Mouse (Mus musculus): ENCODE results near the gene Kcnk10. TPM values are rescaled to one million over a fixed set of nuclear protein-coding genes. Genes with fewer than 3 reads are reported as not detected.
A peak's percentile ranks its signal among the peaks of the same experiment; 100 is the strongest.

Gene Kcnk10
- polyA plus RNA-seq, 1 experiment from 2014 or later, result 53.6 TPM

GRCm38 (mm10) chr12:98606595-98607290 is 28.6 kb upstream of the Kcnk10 start:
- Histone ChIP-seq H3K27ac (replicated peaks; ENCODE audit: low read depth, low read length) (no peak overlapping the region), H3K36me3 (ENCODE audit: control insufficient read depth, insufficient read depth, low read length) (no peaks in the 10 kb centered on the region), H3K9me3 (ENCODE audit: control insufficient read depth, low read length) (no peaks in the 10 kb centered on the region), H3K27me3 (ENCODE audit: control insufficient read depth, insufficient read depth, low read length) (no peaks in the 10 kb centered on the region), H3K9ac (replicated peaks; ENCODE audit: low read length) (no peak overlapping the region), H3K4me2 (ENCODE audit: low read length) (no peak overlapping the region), H3K4me3 (replicated peaks; ENCODE audit: low read depth, low read length) (no peak overlapping the region), H3K4me1 (ENCODE audit: control insufficient read depth, insufficient read depth, low read length) (no peaks in the 10 kb centered on the region)
- WGBS, result 67% methylated on average over 5 of the region's 5 CpGs
- no peak for DNase-seq
- no peak for ATAC-seq (ENCODE audit: low FRiP score, low TSS enrichment)

- Histone ChIP-seq H3K9ac (replicated peaks; ENCODE audit: low read length) (no peak overlapping the region), H3K4me2 (ENCODE audit: low read length) (no peak overlapping the region), H3K27ac (replicated peaks; ENCODE audit: low read depth, low read length) (no peak overlapping the region), H3K36me3 (ENCODE audit: control insufficient read depth, insufficient read depth, low read length) (no peaks in the 10 kb centered on the region), H3K27me3 (ENCODE audit: control insufficient read depth, insufficient read depth, low read length) (no peaks in the 10 kb centered on the region), H3K4me3 (replicated peaks; ENCODE audit: low read depth, low read length) (no peak overlapping the region), H3K4me1 (ENCODE audit: control insufficient read depth, insufficient read depth, low read length) (no peaks in the 10 kb centered on the region), H3K9me3 (ENCODE audit: control insufficient read depth, low read length) (no peaks in the 10 kb centered on the region)
- ATAC-seq (ENCODE audit: low FRiP score, low TSS enrichment), result no peak
- DNase-seq, result no peak
- 90% methylated on average over 1 of the region's 1 CpGs for WGBS
Observed at GRCm38 (mm10) chr12:98605264-98605663, 27.2 kb upstream of the Kcnk10 start.

- Histone ChIP-seq H3K27ac (replicated peaks; ENCODE audit: low read depth, low read length) (no peak overlapping the region), H3K4me1 (ENCODE audit: control insufficient read depth, insufficient read depth, low read length) (no peaks in the 10 kb centered on the region), H3K9me3 (ENCODE audit: control insufficient read depth, low read length) (peaks cover 7% of the 10 kb centered on the region; the same call in 1 of the 2 replicates), H3K27me3 (ENCODE audit: control insufficient read depth, insufficient read depth, low read length) (no peaks in the 10 kb centered on the region), H3K4me3 (replicated peaks; ENCODE audit: low read depth, low read length) (no peak overlapping the region), H3K4me2 (ENCODE audit: low read length) (no peak overlapping the region), H3K9ac (replicated peaks; ENCODE audit: low read length) (no peak overlapping the region), H3K36me3 (ENCODE audit: control insufficient read depth, insufficient read depth, low read length) (no peaks in the 10 kb centered on the region)
- 33% methylated on average over 6 of the region's 6 CpGs for WGBS
- DNase-seq (peak; percentile 61), ATAC-seq (ENCODE audit: low FRiP score, low TSS enrichment) (no peak)
Observed at GRCm38 (mm10) chr12:98602114-98602513, 24.0 kb upstream of the Kcnk10 start.

GRCm38 (mm10) chr12:98600861-98601260 is 22.8 kb upstream of the Kcnk10 start:
- Histone ChIP-seq H3K27me3 (ENCODE audit: control insufficient read depth, insufficient read depth, low read length) (no peaks in the 10 kb centered on the region), H3K27ac (replicated peaks; ENCODE audit: low read depth, low read length) (no peak overlapping the region), H3K4me2 (ENCODE audit: low read length) (no peak overlapping the region), H3K36me3 (ENCODE audit: control insufficient read depth, insufficient read depth, low read length) (no peaks in the 10 kb centered on the region), H3K9ac (replicated peaks; ENCODE audit: low read length) (no peak overlapping the region), H3K4me3 (replicated peaks; ENCODE audit: low read depth, low read length) (no peak overlapping the region), H3K4me1 (ENCODE audit: control insufficient read depth, insufficient read depth, low read length) (no peaks in the 10 kb centered on the region), H3K9me3 (ENCODE audit: control insufficient read depth, low read length) (peaks cover 7% of the 10 kb centered on the region; the same call in 1 of the 2 replicates)
- DNase-seq (no peak), ATAC-seq (ENCODE audit: low FRiP score, low TSS enrichment) (no peak)
- 91% methylated on average over 5 of the region's 5 CpGs for WGBS

GRCm38 (mm10) chr12:98591016-98591415 is 12.9 kb upstream of the Kcnk10 start:
- 88% methylated on average over 2 of the region's 2 CpGs for WGBS
- no peaks in the 10 kb centered on the region for H3K4me1 ChIP-seq (ENCODE audit: control insufficient read depth, insufficient read depth, low read length)
- 0 out of 2 replicates have a peak, but pooled peaks cover 3% of the 10 kb centered on the region for H3K9me3 ChIP-seq (ENCODE audit: control insufficient read depth, low read length)
- H3K9ac ChIP-seq (replicated peaks; ENCODE audit: low read length), result no peak overlapping the region
- H3K4me2 ChIP-seq (ENCODE audit: low read length), result no peak overlapping the region
- no peaks in the 10 kb centered on the region for H3K36me3 ChIP-seq (ENCODE audit: control insufficient read depth, insufficient read depth, low read length)
- no peak overlapping the region for H3K4me3 ChIP-seq (replicated peaks; ENCODE audit: low read depth, low read length)
- H3K27me3 ChIP-seq (ENCODE audit: control insufficient read depth, insufficient read depth, low read length), result no peaks in the 10 kb centered on the region
- DNase-seq, result no peak
- ATAC-seq (ENCODE audit: low FRiP score, low TSS enrichment), result no peak
- no peak overlapping the region for H3K27ac ChIP-seq (replicated peaks; ENCODE audit: low read depth, low read length)

- ATAC-seq (ENCODE audit: low FRiP score, low TSS enrichment) (no peak), DNase-seq (no peak)
- WGBS, result 76% methylated on average over 6 of the region's 6 CpGs
- no peak overlapping the region for H3K4me3 ChIP-seq (replicated peaks; ENCODE audit: low read depth, low read length)
- no peak overlapping the region for H3K9ac ChIP-seq (replicated peaks; ENCODE audit: low read length)
- H3K4me2 ChIP-seq (ENCODE audit: low read length), result no peak overlapping the region
- H3K27me3 ChIP-seq (ENCODE audit: control insufficient read depth, insufficient read depth, low read length), result no peaks in the 10 kb centered on the region
- H3K36me3 ChIP-seq (ENCODE audit: control insufficient read depth, insufficient read depth, low read length), result no peaks in the 10 kb centered on the region
- no peak overlapping the region for H3K27ac ChIP-seq (replicated peaks; ENCODE audit: low read depth, low read length)
- 0 out of 2 replicates have a peak, but pooled peaks cover 3% of the 10 kb centered on the region for H3K9me3 ChIP-seq (ENCODE audit: control insufficient read depth, low read length)
- H3K4me1 ChIP-seq (ENCODE audit: control insufficient read depth, insufficient read depth, low read length), result no peaks in the 10 kb centered on the region
Observed at GRCm38 (mm10) chr12:98588573-98588972, 10.5 kb upstream of the Kcnk10 start.

GRCm38 (mm10) chr12:98585302-98585701 is 7.2 kb upstream of the Kcnk10 start:
- Histone ChIP-seq H3K36me3 (ENCODE audit: control insufficient read depth, insufficient read depth, low read length) (no peaks in the 10 kb centered on the region), H3K9me3 (ENCODE audit: control insufficient read depth, low read length) (no peaks in the 10 kb centered on the region), H3K9ac (replicated peaks; ENCODE audit: low read length) (no peak overlapping the region), H3K27ac (replicated peaks; ENCODE audit: low read depth, low read length) (no peak overlapping the region), H3K27me3 (ENCODE audit: control insufficient read depth, insufficient read depth, low read length) (no peaks in the 10 kb centered on the region), H3K4me1 (ENCODE audit: control insufficient read depth, insufficient read depth, low read length) (no peaks in the 10 kb centered on the region), H3K4me3 (replicated peaks; ENCODE audit: low read depth, low read length) (no peak overlapping the region), H3K4me2 (ENCODE audit: low read length) (no peak overlapping the region)
- DNase-seq, result peak; percentile 51
- 40% methylated on average over 3 of the region's 3 CpGs for WGBS
- ATAC-seq (ENCODE audit: low FRiP score, low TSS enrichment), result no peak

GRCm38 (mm10) chr12:98575942-98576550 is 2.1 kb downstream of the Kcnk10 start:
- ATAC-seq (ENCODE audit: low FRiP score, low TSS enrichment), result no peak
- no peak for DNase-seq
- no peaks in the 10 kb centered on the region for H3K9me3 ChIP-seq (ENCODE audit: control insufficient read depth, low read length)
- no peaks in the 10 kb centered on the region for H3K36me3 ChIP-seq (ENCODE audit: control insufficient read depth, insufficient read depth, low read length)
- H3K4me1 ChIP-seq (ENCODE audit: control insufficient read depth, insufficient read depth, low read length), result peaks cover 49% of the 10 kb centered on the region
- no peak overlapping the region for H3K27ac ChIP-seq (replicated peaks; ENCODE audit: low read depth, low read length)
- peak overlapping the region; percentile 67 for H3K4me3 ChIP-seq (replicated peaks; ENCODE audit: low read depth, low read length)
- no peak overlapping the region for H3K9ac ChIP-seq (replicated peaks; ENCODE audit: low read length)
- H3K4me2 ChIP-seq (ENCODE audit: low read length), result peak overlapping the region; percentile 88
- H3K27me3 ChIP-seq (ENCODE audit: control insufficient read depth, insufficient read depth, low read length), result no peaks in the 10 kb centered on the region
- 67% methylated on average over 8 of the region's 8 CpGs for WGBS
